Mouse (Mus musculus): ENCODE data around the gene Tcf20.

GRCm38 (mm10) chr15:82955286-82955685, 32.4 kb downstream of the Tcf20 start:
- no peak for TF ChIP-seq POLR2A (IDR thresholded peaks at IDR 0.05; ENCODE audit: control insufficient read depth, extremely low read depth, insufficient read depth, low read length, poor library complexity)
- no peak for TF ChIP-seq CTCF (IDR thresholded peaks at IDR 0.05; ENCODE audit: borderline replicate concordance, control insufficient read depth, extremely low read depth, insufficient read depth, low read length, poor library complexity)
